Mouse (Mus musculus): ENCODE results near the gene Isg15. TPM values are rescaled to one million over a fixed set of nuclear protein-coding genes. Genes with fewer than 3 reads are reported as not detected.
"Not testable (repeated sequence)": the region's sequence is repeated elsewhere in the genome, so short reads cannot be mapped to it uniquely, and the experiment has no call there.

Gene Isg15
- polyA plus RNA-seq, 1 experiment: 10.5 TPM

- no peak for DNase-seq (ENCODE audit: low read depth)
Observed at GRCm38 (mm10) chr4:156166477-156166876, 34.1 kb downstream of the Isg15 start.

GRCm38 (mm10) chr4:156154771-156155170, 45.8 kb downstream of the Isg15 start:
- no peak for DNase-seq (ENCODE audit: low read depth)

- not testable (repeated sequence) for DNase-seq (ENCODE audit: low read depth)
Observed at GRCm38 (mm10) chr4:156150887-156151286, 49.7 kb downstream of the Isg15 start.

Other genes starting within 250 kb of the Isg15 start
- 131 and 135 TPM in 2 replicates for gene C1qtnf12, start 238.5 kb downstream of the Isg15 start, polyA plus RNA-seq (2012; rRNA removed)
- 8.8 and 9.6 TPM in 2 replicates for gene B3galt6, start 208.2 kb downstream of the Isg15 start, polyA plus RNA-seq (2012; rRNA removed)
- gene Sdf4, start 207.9 kb downstream of the Isg15 start, polyA plus RNA-seq (2012; rRNA removed): 119 and 131 TPM in 2 replicates
- 3.5 and 3.8 TPM in 2 replicates for gene Tnfrsf4, start 187.0 kb downstream of the Isg15 start, polyA plus RNA-seq (2012; rRNA removed)
- 3.5 and 3.6 TPM in 2 replicates for gene Tnfrsf18, start 174.7 kb downstream of the Isg15 start, polyA plus RNA-seq (2012; rRNA removed)
- gene Ttll10, start 141.4 kb downstream of the Isg15 start, polyA plus RNA-seq (2012; rRNA removed): 17.0 and 21.7 TPM in 2 replicates
- 23.5 and 23.8 TPM in 2 replicates for gene 9430015G10Rik, start 90.8 kb downstream of the Isg15 start, polyA plus RNA-seq (2012; rRNA removed)
- gene Rnf223, start 70.3 kb downstream of the Isg15 start, polyA plus RNA-seq (2012; rRNA removed): 0.58 and 0.86 TPM in 2 replicates
- 71.1 and 73.9 TPM in 2 replicates for gene Agrn, start 3.3 kb downstream of the Isg15 start, polyA plus RNA-seq (2012; rRNA removed)
- gene AW011738, start 2.5 kb upstream of the Isg15 start, polyA plus RNA-seq (2012; rRNA removed): 3.5 and 6.4 TPM in 2 replicates
- gene Perm1, start 15.1 kb upstream of the Isg15 start, polyA plus RNA-seq (2012; rRNA removed): 0.55 and 0.75 TPM in 2 replicates
- gene Plekhn1, start 34.0 kb upstream of the Isg15 start, polyA plus RNA-seq (2012; rRNA removed): 37.5 and 39.1 TPM in 2 replicates
- gene Noc2l, start 35.2 kb upstream of the Isg15 start, polyA plus RNA-seq (2012; rRNA removed): 54.6 and 67.1 TPM in 2 replicates
- gene Samd11, start 54.8 kb upstream of the Isg15 start, polyA plus RNA-seq (2012; rRNA removed): 0.47 and 2.2 TPM in 2 replicates
- gene Vmn2r-ps159, start 130.3 kb upstream of the Isg15 start, polyA plus RNA-seq (2012; rRNA removed): 0.05 TPM in 1 of 2 replicates, not detected in the other